Mouse (Mus musculus) embryonic fibroblast, embryonic 13.5 days (primary cell): ENCODE measurements around the gene Zc3h12c. TPM values are rescaled to one million over a fixed set of nuclear protein-coding genes. Genes with fewer than 3 reads are reported as not detected.

Source experiments
- H3K27ac ChIP-seq: 2 replicates; pipeline ENCODE4 v1.5.1; 2012; ENCODE audit warnings: low read length, control low read depth, inconsistent platforms; ENCODE audit not compliant: insufficient read depth
- H3K4me1 ChIP-seq: 2 replicates; pipeline ENCODE4 v1.6.1; 2011; ENCODE audit warnings: low read length; ENCODE audit not compliant: control insufficient read depth, insufficient read depth
- H3K4me3 ChIP-seq: 2 replicates; pipeline ENCODE4 v1.5.1; 2011; ENCODE audit warnings: mild to moderate bottlenecking, control low read depth, low read length; ENCODE audit not compliant: insufficient read depth
- CTCF ChIP-seq: IDR thresholded peaks from 2 replicates; pipeline ENCODE4 v1.5.1; 2011; ENCODE audit warnings: mild to moderate bottlenecking, control low read depth, low read length, moderate library complexity, borderline replicate concordance; ENCODE audit not compliant: insufficient read depth
- POLR2A ChIP-seq: IDR thresholded peaks from 2 replicates; pipeline ENCODE4 v1.6.1; 2011; ENCODE audit warnings: low read depth, mild to moderate bottlenecking, control low read depth, low read length, moderate library complexity
- polyA plus RNA-seq: library from polyadenylated mRNA; stranded (reverse); fragments of >200 nt; gene quantifications from 2 replicates; pipeline ENCODE4 v1.2.4, GENCODE M21; 2011; ENCODE audit warnings: low read depth; ENCODE audit not compliant: missing spikeins, insufficient read length

The Zc3h12c gene
- polyA plus RNA-seq, 1 experiment, result 5.6 TPM

DNA sequence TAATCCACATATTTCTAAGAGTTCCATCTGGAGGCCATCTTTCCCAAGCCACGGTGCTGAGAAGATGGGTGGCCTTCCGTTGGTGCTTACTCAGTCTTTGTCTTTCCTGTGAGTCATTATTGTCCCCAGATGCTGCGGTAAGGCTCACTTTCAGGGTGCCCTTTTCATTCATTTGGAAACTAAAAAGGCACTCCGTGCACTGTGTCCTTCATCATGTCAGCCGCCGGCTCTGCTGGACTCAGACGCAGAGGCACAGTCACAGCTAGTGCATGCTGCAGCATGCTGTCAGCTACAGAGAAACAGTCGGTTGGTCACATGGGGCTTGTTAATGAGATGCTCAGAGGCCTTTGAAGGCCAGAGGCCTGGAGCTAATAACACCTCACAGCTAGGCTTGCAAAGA is 19.7 kb upstream of the Zc3h12c start:
- Histone ChIP-seq H3K27ac (no peak overlapping the region), H3K4me3 (no peak overlapping the region), H3K4me1 (0 out of 2 replicates have a peak, but pooled peaks cover 2% of the 10 kb centered on the region)
- TF ChIP-seq POLR2A, result no peak
- TF ChIP-seq CTCF, result no peak

- no peak overlapping the region for H3K27ac ChIP-seq
- TF ChIP-seq POLR2A (no peak), CTCF (no peak)
Measured at GRCm38 (mm10) chr9:52186296-52186941, 18.0 kb upstream of the Zc3h12c start.

GRCm38 (mm10) chr9:52181419-52181818 is 13.0 kb upstream of the Zc3h12c start:
- Histone ChIP-seq H3K27ac (no peak overlapping the region; the same call in 1 of the 2 replicates), H3K4me3 (no peak overlapping the region), H3K4me1 (no peaks in the 10 kb centered on the region)
- TF ChIP-seq CTCF, result no peak
- no peak for TF ChIP-seq POLR2A

More at GRCm38 (mm10) chr9:52186296-52186941, 18.0 kb upstream of the Zc3h12c start:
- Histone ChIP-seq H3K4me1 (0 out of 2 replicates have a peak, but pooled peaks cover 2% of the 10 kb centered on the region), H3K4me3 (no peak overlapping the region)

- Histone ChIP-seq H3K4me3 (no peak overlapping the region), H3K27ac (no peak overlapping the region), H3K4me1 (no peaks in the 10 kb centered on the region)
- TF ChIP-seq CTCF, result no peak
- TF ChIP-seq POLR2A, result no peak
Measured at GRCm38 (mm10) chr9:52180851-52181250, 12.5 kb upstream of the Zc3h12c start.

GRCm38 (mm10) chr9:52175257-52175859 is 7.0 kb upstream of the Zc3h12c start:
- Histone ChIP-seq H3K27ac (no peak overlapping the region), H3K4me3 (no peak overlapping the region), H3K4me1 (0 out of 2 replicates have a peak, but pooled peaks cover 2% of the 10 kb centered on the region)
- TF ChIP-seq POLR2A, result no peak
- no peak for TF ChIP-seq CTCF

- H3K4me1 ChIP-seq, result 0 out of 2 replicates have a peak, but pooled peaks cover 2% of the 10 kb centered on the region
- TF ChIP-seq CTCF (no peak), POLR2A (no peak)
- no peak overlapping the region for H3K27ac ChIP-seq
- H3K4me3 ChIP-seq, result no peak overlapping the region
Measured at GRCm38 (mm10) chr9:52174671-52175111, 6.3 kb upstream of the Zc3h12c start.

GRCm38 (mm10) chr9:52173937-52174336 is 5.6 kb upstream of the Zc3h12c start:
- TF ChIP-seq CTCF (no peak), POLR2A (no peak)
- H3K4me3 ChIP-seq, result no peak overlapping the region

GRCm38 (mm10) chr9:52172550-52172949 is 4.2 kb upstream of the Zc3h12c start:
- H3K4me1 ChIP-seq, result 0 out of 2 replicates have a peak, but pooled peaks cover 2% of the 10 kb centered on the region
- no peak overlapping the region for H3K27ac ChIP-seq
- TF ChIP-seq POLR2A (no peak), CTCF (no peak)
- no peak overlapping the region for H3K4me3 ChIP-seq

More at GRCm38 (mm10) chr9:52173937-52174336, 5.6 kb upstream of the Zc3h12c start:
- H3K4me1 ChIP-seq, result 0 out of 2 replicates have a peak, but pooled peaks cover 2% of the 10 kb centered on the region
- no peak overlapping the region for H3K27ac ChIP-seq

DNA sequence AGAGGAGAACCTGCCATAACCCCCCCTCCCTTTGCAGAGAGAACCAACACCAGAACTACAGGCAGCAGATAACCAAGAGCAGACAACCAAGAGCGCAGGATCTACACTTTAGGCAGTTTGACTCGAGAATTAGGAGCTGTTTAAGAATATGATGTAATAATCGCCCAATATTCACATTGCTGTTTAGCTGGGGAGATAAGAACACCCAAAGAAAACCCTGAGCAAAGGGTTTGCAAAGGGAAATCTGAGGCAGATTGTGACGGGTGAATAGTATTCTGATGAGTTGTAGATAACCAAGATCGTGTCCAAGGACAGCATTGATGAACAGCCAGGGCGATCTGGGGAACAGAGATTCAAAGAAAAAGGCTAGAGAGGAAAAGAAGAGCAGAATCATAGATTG is 2.3 kb upstream of the Zc3h12c start:
- Histone ChIP-seq H3K27ac (no peak overlapping the region), H3K4me1 (0 out of 2 replicates have a peak, but pooled peaks cover 2% of the 10 kb centered on the region)

GRCm38 (mm10) chr9:52170131-52170530 is 1.8 kb upstream of the Zc3h12c start:
- Histone ChIP-seq H3K4me3 (no peak overlapping the region), H3K27ac (no peak overlapping the region), H3K4me1 (0 out of 2 replicates have a peak, but pooled peaks cover 2% of the 10 kb centered on the region)
- TF ChIP-seq CTCF (no peak), POLR2A (no peak)

More for the DNA sequence above, 2.3 kb upstream of the Zc3h12c start:
- no peak overlapping the region for H3K4me3 ChIP-seq
- TF ChIP-seq POLR2A, result no peak
- TF ChIP-seq CTCF, result no peak
